Mouse (Mus musculus) olfactory bulb, adult 2 months (tissue): Measurements from ENCODE around the gene Pkdrej.

Source experiments
- CTCF ChIP-seq: fragments of 200-500 bp; IDR thresholded peaks from 2 replicates; pipeline ENCODE4 v1.5.1; 2012; ENCODE audit warnings: low read depth, mild to moderate bottlenecking, low read length, moderate library complexity; ENCODE audit not compliant: insufficient read depth
- POLR2A ChIP-seq: fragments of 200-500 bp; IDR thresholded peaks from 2 replicates; pipeline ENCODE4 v1.6.1; 2012; ENCODE audit warnings: mild to moderate bottlenecking, low read depth, low read length, moderate library complexity; ENCODE audit not compliant: insufficient read depth

GRCm38 (mm10) chr15:85766677-85767076 lies 54.9 kb downstream of the Pkdrej start:
- TF ChIP-seq CTCF (no peak), POLR2A (no peak)
